Mouse (Mus musculus): ENCODE measurements around the gene Ifngr2.

Gene Ifngr2

DNA sequence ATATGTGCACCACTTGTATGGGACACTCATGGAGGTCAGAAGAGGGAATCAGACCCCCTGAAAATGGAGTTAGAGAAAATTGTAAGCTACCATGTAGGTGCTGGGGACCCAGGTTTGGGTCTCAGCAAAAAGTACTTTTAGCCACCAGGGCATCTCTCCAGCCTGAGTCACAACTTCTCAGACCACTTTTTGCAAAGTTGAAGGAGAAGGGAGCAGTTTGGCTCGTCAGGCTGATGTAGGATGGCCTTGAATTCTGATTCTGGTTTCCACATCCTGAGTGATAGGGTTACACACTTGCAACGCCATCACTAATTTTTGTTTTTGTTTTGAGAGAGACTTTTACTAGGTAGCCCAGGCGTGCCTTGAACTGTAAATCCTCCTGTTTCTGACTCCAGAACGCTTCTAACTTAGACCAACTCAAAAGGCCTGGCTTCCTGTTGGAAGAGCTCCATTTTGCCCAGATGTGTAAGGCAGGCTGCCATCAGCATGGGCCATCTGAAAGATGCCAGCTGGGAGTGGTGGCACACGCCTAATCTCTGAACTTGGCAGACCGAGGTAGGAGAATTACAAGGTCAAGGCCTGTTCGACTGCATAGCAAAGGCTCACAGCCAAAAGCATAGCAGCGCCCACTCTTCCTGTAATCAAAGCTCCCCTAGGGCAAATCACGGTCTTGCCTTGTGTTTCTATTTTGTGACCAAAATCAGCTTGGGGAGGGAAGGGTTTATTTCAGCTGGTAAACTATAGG lies 62.8 kb downstream of the Ifngr2 start:
- DNase-seq (ENCODE audit: low spot score in 2 of 2) = no peak

DNA sequence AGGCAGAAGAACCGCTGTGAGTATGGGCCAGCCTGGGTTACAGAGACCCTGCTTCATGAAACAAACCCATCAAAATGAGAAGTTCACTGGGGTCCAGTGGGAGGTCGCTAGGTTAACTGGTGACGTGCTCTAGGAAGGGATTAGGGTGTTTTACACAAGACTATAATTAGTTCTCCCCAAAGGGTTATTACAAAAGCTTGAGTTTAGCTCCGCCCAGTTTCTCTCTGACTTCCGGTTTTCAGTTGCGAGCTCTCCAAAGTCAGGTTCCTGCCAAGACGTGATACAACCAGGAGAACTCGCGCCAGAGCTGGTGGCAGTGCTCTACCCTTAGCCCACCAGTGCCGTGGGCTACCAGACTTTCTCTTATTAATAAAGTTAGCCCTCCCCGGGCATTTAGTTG lies 64.4 kb downstream of the Ifngr2 start:
- DNase-seq (ENCODE audit: low spot score in 2 of 2) = no peak

DNA sequence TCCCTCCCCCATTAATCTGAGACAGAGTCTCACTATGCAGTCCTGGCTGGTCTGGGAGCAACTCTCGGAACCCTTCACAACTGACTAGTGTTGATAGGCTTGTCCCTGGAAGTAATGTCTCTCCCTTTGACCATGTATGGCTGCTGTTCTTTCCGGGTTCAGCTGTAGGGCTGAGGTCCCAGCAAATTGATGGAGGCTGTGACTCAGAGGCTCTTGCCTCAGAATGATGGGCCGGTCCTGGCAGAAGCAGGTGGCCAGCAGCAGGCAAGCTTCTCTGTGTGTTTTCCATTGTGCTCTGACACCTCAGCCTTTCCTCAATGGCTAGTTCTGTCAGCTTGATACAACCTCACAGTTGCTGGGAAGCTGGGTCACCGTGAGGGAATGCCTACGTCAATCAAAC lies 65.7 kb downstream of the Ifngr2 start:
- DNase-seq (ENCODE audit: low spot score in 2 of 2) = no peak

DNA sequence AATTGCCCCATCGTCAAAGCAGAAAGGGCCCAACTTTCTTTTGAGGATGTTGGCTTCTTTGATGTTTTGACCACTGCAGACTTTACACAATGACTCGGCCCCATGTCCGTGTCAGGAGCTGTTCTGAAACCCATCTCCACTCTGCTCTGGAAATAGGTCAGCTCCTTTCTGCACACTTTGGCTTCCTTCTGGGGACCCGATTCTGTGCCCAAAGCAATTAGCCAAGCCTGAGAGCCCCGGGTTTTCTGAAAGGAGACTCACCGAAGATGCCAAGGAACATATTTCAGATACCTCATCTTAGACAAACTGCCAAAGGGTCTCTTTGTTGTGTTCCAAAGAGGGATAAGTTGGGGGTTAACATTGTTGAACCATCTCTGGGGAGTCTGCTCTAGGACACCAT lies 67.7 kb downstream of the Ifngr2 start:
- DNase-seq (ENCODE audit: low spot score in 2 of 2) = no peak

Measured in urinary bladder, adult 18-20 months (tissue).